In the genomic region with DNA sequence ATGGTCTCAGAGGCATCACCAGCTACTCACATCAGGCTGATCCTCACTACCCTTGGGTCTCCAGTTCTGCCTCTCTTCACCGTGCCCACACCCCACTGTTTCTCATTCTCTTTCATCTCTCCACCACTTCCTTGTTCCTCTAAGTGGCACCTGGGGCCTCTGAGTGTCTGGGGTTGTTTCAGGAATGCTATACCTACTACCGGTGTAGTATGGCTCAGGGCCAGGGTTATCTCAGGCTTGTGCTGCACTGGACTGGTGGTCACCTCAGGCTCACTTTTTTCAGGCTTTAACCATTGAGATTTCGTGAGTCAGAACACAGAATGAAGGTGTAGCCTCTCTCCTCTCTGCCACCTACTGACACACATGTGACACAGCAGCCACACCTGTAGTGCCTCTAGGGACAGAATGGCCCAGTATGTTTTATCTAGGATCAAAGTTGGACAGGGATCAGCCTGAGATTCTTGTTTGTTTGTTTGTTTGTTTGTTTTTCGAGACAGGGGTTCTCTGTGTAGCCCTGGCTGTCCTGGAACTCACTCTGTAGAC, we compare ENCODE assay signal across 20 mouse cellular contexts. TPM values are rescaled to one million over a fixed set of nuclear protein-coding genes. Genes with fewer than 3 reads are reported as not detected.
A peak's percentile ranks its signal among the peaks of the same experiment; 100 is the strongest.
DNase-seq lines count a peak whose midpoint lies in the region; ATAC-seq and TF ChIP-seq lines count a peak whose summit lies in the region.
"Had no signal": no experiment of that assay in that cellular context is flagged by ENCODE, and none has a peak within 500 bp of the region (broad histone marks: within the 10 kb centered on the region; RNA-seq: fewer than 3 reads in every experiment).

No protein-coding gene starts in this region.

- TF ChIP-seq CTCF in liver, embryonic 14.5 days (IDR thresholded peaks at IDR 0.05; ENCODE audit: low read depth) = peak; percentile 47
- peak; percentile 14; the same call in 1 of the 2 replicates for TF ChIP-seq CTCF in E14TG2a.4 (conservative IDR thresholded peaks at IDR 0.05; ENCODE audit: low read length)
- TF ChIP-seq CTCF in stomach, postnatal 0 days (IDR thresholded peaks at IDR 0.05; ENCODE audit: low read depth) = peak; percentile 45
- no peak for TF ChIP-seq CTCF in forebrain, postnatal 0 days (IDR thresholded peaks at IDR 0.05; ENCODE audit: low read depth)

- no peaks in the 10 kb centered on the region for H3K4me1 ChIP-seq in liver, embryonic 14.5 days (replicated peaks; ENCODE audit: control insufficient read depth in 2 of 2, insufficient read depth in 2 of 2, low read length in 1 of 2)
- H3K4me1 ChIP-seq in liver, embryonic 12.5 days = no peaks in the 10 kb centered on the region
- H3K4me1 ChIP-seq in E14TG2a.4 (replicated peaks; ENCODE audit: low read depth, low read length) = peaks cover 21% of the 10 kb centered on the region
- no peaks in the 10 kb centered on the region for H3K4me1 ChIP-seq in stomach, postnatal 0 days (replicated peaks; ENCODE audit: control insufficient read depth, insufficient read depth)
- peaks cover 10% of the 10 kb centered on the region for H3K4me1 ChIP-seq in forebrain, postnatal 0 days (ENCODE audit: insufficient read depth)
- H3K4me1 ChIP-seq: heart, embryonic 15.5 days; lung, embryonic 15.5 days had no signal

- no peak overlapping the region for H3K4me2 ChIP-seq in liver, embryonic 14.5 days (ENCODE audit: low read depth)
- H3K4me2 ChIP-seq in liver, embryonic 12.5 days = no peak overlapping the region
- no peak overlapping the region for H3K4me2 ChIP-seq in stomach, postnatal 0 days (replicated peaks; ENCODE audit: low read depth)
- H3K4me2 ChIP-seq in forebrain, postnatal 0 days (ENCODE audit: low read depth) = no peak overlapping the region
- H3K4me2 ChIP-seq: embryonic facial prominence, embryonic 12.5 days; heart, embryonic 15.5 days; hindbrain, embryonic 12.5 days; limb, embryonic 13.5 days; lung, embryonic 15.5 days had no signal

- H3K36me3 ChIP-seq in liver, embryonic 14.5 days (replicated peaks; ENCODE audit: control insufficient read depth, insufficient read depth, low read depth) = no peaks in the 10 kb centered on the region
- peaks cover 36% of the 10 kb centered on the region for H3K36me3 ChIP-seq in liver, embryonic 12.5 days
- peaks cover 65% of the 10 kb centered on the region for H3K36me3 ChIP-seq in E14TG2a.4 (ENCODE audit: insufficient read depth, low read length)
- H3K36me3 ChIP-seq in stomach, postnatal 0 days (ENCODE audit: control insufficient read depth, insufficient read depth, low read length) = 0 out of 2 replicates have a peak, but pooled peaks cover 2% of the 10 kb centered on the region
- H3K36me3 ChIP-seq in forebrain, postnatal 0 days (ENCODE audit: insufficient read depth) = 0 out of 2 replicates have a peak, but pooled peaks cover 8% of the 10 kb centered on the region
- H3K36me3 ChIP-seq: lung, embryonic 15.5 days had no signal

- H3K9ac ChIP-seq in liver, embryonic 14.5 days (replicated peaks) = no peak overlapping the region
- no peak overlapping the region for H3K9ac ChIP-seq in liver, embryonic 12.5 days
- H3K9ac ChIP-seq in stomach, postnatal 0 days (ENCODE audit: low read length) = no peak overlapping the region
- H3K9ac ChIP-seq in forebrain, postnatal 0 days = no peak overlapping the region
- H3K9ac ChIP-seq: embryonic facial prominence, embryonic 12.5 days; heart, embryonic 15.5 days; hindbrain, embryonic 12.5 days; limb, embryonic 13.5 days; lung, embryonic 15.5 days had no signal

- no peak overlapping the region for H3K27ac ChIP-seq in liver, embryonic 14.5 days
- no peak overlapping the region for H3K27ac ChIP-seq in liver, embryonic 12.5 days
- H3K27ac ChIP-seq in stomach, postnatal 0 days (replicated peaks) = no peak overlapping the region
- no peak overlapping the region for H3K27ac ChIP-seq in forebrain, postnatal 0 days (ENCODE audit: low read depth, low read length)
- H3K27ac ChIP-seq: embryonic facial prominence, embryonic 12.5 days; heart, adult 2 months; heart, embryonic 15.5 days; hindbrain, embryonic 12.5 days; limb, embryonic 13.5 days; lung, embryonic 15.5 days had no signal

- no peak overlapping the region for H3K4me3 ChIP-seq in liver, embryonic 14.5 days (ENCODE audit: insufficient read depth in 1 of 2, low read depth in 2 of 2, low read length in 2 of 2)
- no peak overlapping the region for H3K4me3 ChIP-seq in liver, embryonic 12.5 days
- H3K4me3 ChIP-seq in E14TG2a.4 (replicated peaks; ENCODE audit: low read length) = no peak overlapping the region
- H3K4me3 ChIP-seq in stomach, postnatal 0 days (ENCODE audit: low read depth, low read length) = no peak overlapping the region
- no peak overlapping the region for H3K4me3 ChIP-seq in forebrain, postnatal 0 days (ENCODE audit: low read depth, low read length)
- H3K4me3 ChIP-seq: embryonic facial prominence, embryonic 12.5 days; heart, adult 2 months; heart, embryonic 15.5 days; hindbrain, embryonic 12.5 days; limb, embryonic 13.5 days; lung, embryonic 15.5 days had no signal

- TF ChIP-seq EP300 in liver, embryonic 14.5 days (IDR thresholded peaks at IDR 0.05; ENCODE audit: low read depth) = no peak
- no peak for TF ChIP-seq EP300 in stomach, postnatal 0 days (optimal IDR thresholded peaks at IDR 0.05)

- DNase-seq in liver, embryonic 14.5 days (ENCODE audit: low read depth in 3 of 3, low spot score in 3 of 3) = no peak
- peak; percentile 16 for DNase-seq in A20 (ENCODE audit: low read depth, low spot score)
- DNase-seq in stomach, postnatal 0 days (ENCODE audit: low spot score) = no peak
- no peak for DNase-seq in urinary bladder, postnatal 4 days (ENCODE audit: low spot score in 2 of 2)
- no peak for DNase-seq in forebrain, postnatal 0 days
- DNase-seq: adrenal gland, adult 8-10 months; cerebellum, adult 8-10 months; gastrocnemius, postnatal 14 days; heart, adult 2 months; kidney, adult 18-20 months; kidney, postnatal 14 days; layer of hippocampus, adult 9-11 months; right cerebral cortex, postnatal 25 days had no signal

- no peaks in the 10 kb centered on the region for H3K27me3 ChIP-seq in liver, embryonic 14.5 days (ENCODE audit: control insufficient read depth, insufficient read depth, low read length)
- H3K27me3 ChIP-seq in liver, embryonic 12.5 days (replicated peaks) = no peaks in the 10 kb centered on the region
- H3K27me3 ChIP-seq in E14TG2a.4 (ENCODE audit: insufficient read depth, low read length) = no peaks in the 10 kb centered on the region
- no peaks in the 10 kb centered on the region for H3K27me3 ChIP-seq in stomach, postnatal 0 days (ENCODE audit: control insufficient read depth, insufficient read depth, low read length)
- no peaks in the 10 kb centered on the region for H3K27me3 ChIP-seq in forebrain, postnatal 0 days (ENCODE audit: insufficient read depth, low read length)
- H3K27me3 ChIP-seq: embryonic facial prominence, embryonic 12.5 days; heart, embryonic 15.5 days; hindbrain, embryonic 12.5 days; limb, embryonic 13.5 days; lung, embryonic 15.5 days had no signal

- 53% methylated on average over 4 of the region's 4 CpGs for WGBS in liver, embryonic 14.5 days (ENCODE audit: insufficient replicate concordance)
- 63% methylated on average over 4 of the region's 4 CpGs for WGBS in liver, embryonic 12.5 days (ENCODE audit: insufficient replicate concordance)
- WGBS in stomach, postnatal 0 days = 61% methylated on average over 4 of the region's 4 CpGs
- WGBS in forebrain, postnatal 0 days = 69% methylated on average over 4 of the region's 4 CpGs

- no peaks in the 10 kb centered on the region for H3K9me3 ChIP-seq in liver, embryonic 14.5 days (ENCODE audit: control insufficient read depth, low read length)
- H3K9me3 ChIP-seq in liver, embryonic 12.5 days (replicated peaks) = no peaks in the 10 kb centered on the region
- H3K9me3 ChIP-seq in E14TG2a.4 (ENCODE audit: low read length) = no peaks in the 10 kb centered on the region
- no peaks in the 10 kb centered on the region for H3K9me3 ChIP-seq in stomach, postnatal 0 days (ENCODE audit: control insufficient read depth, low read length)
- H3K9me3 ChIP-seq in forebrain, postnatal 0 days (ENCODE audit: low read length) = no peaks in the 10 kb centered on the region
- H3K9me3 ChIP-seq: embryonic facial prominence, embryonic 12.5 days; heart, embryonic 15.5 days; hindbrain, embryonic 12.5 days; limb, embryonic 13.5 days; lung, embryonic 15.5 days had no signal

- no peak for ATAC-seq in liver, embryonic 14.5 days (ENCODE audit: insufficient read depth)
- ATAC-seq in liver, embryonic 12.5 days = no peak
- no peak; the same call in 1 of the 2 replicates for ATAC-seq in stomach, postnatal 0 days (ENCODE audit: low FRiP score, low TSS enrichment)
- ATAC-seq in forebrain, postnatal 0 days = no peak

RNA-seq across cellular contexts. Expression of a gene that starts 31.5 kb away (rescaled TPM):
- polyA plus RNA-seq in liver, embryonic 14.5 days (2012; rRNA removed) = 31.7 and 43.0 TPM in 2 replicates
- polyA plus RNA-seq in liver, embryonic 14.5 days (2014; fragmentation: Nextera tagmentation; extraction: Ambion mirVana) = 50.3 and 63.2 TPM in 2 replicates
- 45.4 and 49.6 TPM in 2 replicates for polyA plus RNA-seq in liver, embryonic 12.5 days (2016; fragmentation: Nextera tagmentation; extraction: Ambion mirVana)
- polyA plus RNA-seq in stomach, postnatal 0 days (2015; fragmentation: Nextera tagmentation; extraction: Ambion mirVana) = 48.7 and 48.8 TPM in 2 replicates
- total RNA-seq in forebrain, postnatal 0 days (2014; rRNA removed) = 41.2 and 52.3 TPM in 2 replicates
- polyA plus RNA-seq in forebrain, postnatal 0 days (2015; fragmentation: Nextera tagmentation; extraction: Ambion mirVana) = 56.7 and 60.4 TPM in 2 replicates
